Mouse (Mus musculus): Measurements from ENCODE around the gene Slc24a2. TPM values are rescaled to one million over a fixed set of nuclear protein-coding genes. Genes with fewer than 3 reads are reported as not detected.

Slc24a2 gene
- polyA plus RNA-seq, 1 experiment from 2014 or later = 1.0 TPM

GRCm38 (mm10) chr4:87035701-87036100, 194.6 kb downstream of the Slc24a2 start:
- ATAC-seq (ENCODE audit: low FRiP score) = no peak
- Histone ChIP-seq H3K36me3 (replicated peaks) (no peaks in the 10 kb centered on the region), H3K4me1 (no peaks in the 10 kb centered on the region), H3K9me3 (no peaks in the 10 kb centered on the region), H3K4me3 (replicated peaks) (no peak overlapping the region), H3K4me2 (no peak overlapping the region), H3K27me3 (no peaks in the 10 kb centered on the region), H3K27ac (no peak overlapping the region), H3K9ac (no peak overlapping the region)
- 91% methylated on average over 10 of the region's 10 CpGs for WGBS

- Histone ChIP-seq H3K36me3 (replicated peaks) (no peaks in the 10 kb centered on the region), H3K9me3 (no peaks in the 10 kb centered on the region), H3K4me2 (no peak overlapping the region), H3K4me1 (no peaks in the 10 kb centered on the region), H3K27me3 (no peaks in the 10 kb centered on the region), H3K27ac (no peak overlapping the region), H3K4me3 (replicated peaks) (no peak overlapping the region), H3K9ac (no peak overlapping the region)
- no peak for ATAC-seq (ENCODE audit: low FRiP score)
- WGBS = 85% methylated on average over 8 of the region's 8 CpGs
Measured at GRCm38 (mm10) chr4:87032632-87033031, 197.6 kb downstream of the Slc24a2 start.

- no peak overlapping the region for H3K4me3 ChIP-seq (replicated peaks)
- no peak overlapping the region for H3K9ac ChIP-seq
- H3K4me1 ChIP-seq = no peaks in the 10 kb centered on the region
- WGBS = 95% methylated on average over 2 of the region's 2 CpGs
- H3K4me2 ChIP-seq = no peak overlapping the region
- no peaks in the 10 kb centered on the region for H3K27me3 ChIP-seq
- H3K27ac ChIP-seq = no peak overlapping the region
- no peaks in the 10 kb centered on the region for H3K9me3 ChIP-seq
- no peaks in the 10 kb centered on the region for H3K36me3 ChIP-seq (replicated peaks)
- ATAC-seq (ENCODE audit: low FRiP score) = no peak
Measured at GRCm38 (mm10) chr4:87031076-87031475, 199.2 kb downstream of the Slc24a2 start.

GRCm38 (mm10) chr4:87026311-87027151, 203.7 kb downstream of the Slc24a2 start:
- WGBS = 58% methylated on average over 14 of the region's 14 CpGs
- ATAC-seq (ENCODE audit: low FRiP score) = peak; percentile 73; the same call in 1 of the 2 replicates

GRCm38 (mm10) chr4:87024556-87024955, 205.7 kb downstream of the Slc24a2 start:
- Histone ChIP-seq H3K9me3 (no peaks in the 10 kb centered on the region), H3K4me3 (replicated peaks) (no peak overlapping the region), H3K27me3 (no peaks in the 10 kb centered on the region), H3K4me2 (no peak overlapping the region), H3K9ac (no peak overlapping the region), H3K4me1 (peaks cover 2% of the 10 kb centered on the region; the same call in 1 of the 2 replicates), H3K36me3 (replicated peaks) (no peaks in the 10 kb centered on the region), H3K27ac (no peak overlapping the region)
- ATAC-seq (ENCODE audit: low FRiP score) = no peak
- 85% methylated on average over 8 of the region's 8 CpGs for WGBS

More at GRCm38 (mm10) chr4:87026311-87027151, 203.7 kb downstream of the Slc24a2 start:
- no peaks in the 10 kb centered on the region for H3K36me3 ChIP-seq (replicated peaks)
- H3K4me3 ChIP-seq (replicated peaks) = no peak overlapping the region
- H3K9me3 ChIP-seq = no peaks in the 10 kb centered on the region
- no peak overlapping the region for H3K4me2 ChIP-seq
- no peak overlapping the region for H3K9ac ChIP-seq
- no peak overlapping the region for H3K27ac ChIP-seq
- no peaks in the 10 kb centered on the region for H3K27me3 ChIP-seq
- no peaks in the 10 kb centered on the region for H3K4me1 ChIP-seq

- Histone ChIP-seq H3K36me3 (replicated peaks) (no peaks in the 10 kb centered on the region), H3K4me2 (no peak overlapping the region), H3K27me3 (no peaks in the 10 kb centered on the region), H3K9ac (no peak overlapping the region), H3K9me3 (no peaks in the 10 kb centered on the region), H3K27ac (no peak overlapping the region), H3K4me1 (peaks cover 4% of the 10 kb centered on the region; the same call in 1 of the 2 replicates), H3K4me3 (replicated peaks) (no peak overlapping the region)
- 82% methylated on average over 3 of the region's 3 CpGs for WGBS
- no peak for ATAC-seq (ENCODE audit: low FRiP score)
Measured at GRCm38 (mm10) chr4:87021542-87021941, 208.7 kb downstream of the Slc24a2 start.

- H3K4me2 ChIP-seq = no peak overlapping the region
- no peaks in the 10 kb centered on the region for H3K36me3 ChIP-seq (replicated peaks)
- H3K27me3 ChIP-seq = no peaks in the 10 kb centered on the region
- peaks cover 4% of the 10 kb centered on the region; the same call in 1 of the 2 replicates for H3K4me1 ChIP-seq
- 62% methylated on average over 13 of the region's 13 CpGs for WGBS
- ATAC-seq (ENCODE audit: low FRiP score) = no peak
- no peak overlapping the region for H3K27ac ChIP-seq
- H3K9me3 ChIP-seq = no peaks in the 10 kb centered on the region
- no peak overlapping the region for H3K4me3 ChIP-seq (replicated peaks)
- H3K9ac ChIP-seq = no peak overlapping the region
Measured at GRCm38 (mm10) chr4:87019486-87020105, 210.7 kb downstream of the Slc24a2 start.

GRCm38 (mm10) chr4:87018073-87018997, 211.9 kb downstream of the Slc24a2 start:
- Histone ChIP-seq H3K27me3 (no peaks in the 10 kb centered on the region), H3K36me3 (replicated peaks) (no peaks in the 10 kb centered on the region), H3K27ac (no peak overlapping the region), H3K4me2 (no peak overlapping the region), H3K4me1 (peaks cover 4% of the 10 kb centered on the region; the same call in 1 of the 2 replicates), H3K9me3 (no peaks in the 10 kb centered on the region), H3K9ac (no peak overlapping the region), H3K4me3 (replicated peaks) (no peak overlapping the region)
- WGBS = 87% methylated on average over 9 of the region's 9 CpGs
- ATAC-seq (ENCODE audit: low FRiP score) = no peak

- no peaks in the 10 kb centered on the region for H3K27me3 ChIP-seq
- H3K9ac ChIP-seq = no peak overlapping the region
- WGBS = 85% methylated on average over 3 of the region's 3 CpGs
- H3K4me1 ChIP-seq = peaks cover 4% of the 10 kb centered on the region; the same call in 1 of the 2 replicates
- no peak for ATAC-seq (ENCODE audit: low FRiP score)
- H3K4me3 ChIP-seq (replicated peaks) = no peak overlapping the region
- H3K9me3 ChIP-seq = no peaks in the 10 kb centered on the region
- no peak overlapping the region for H3K4me2 ChIP-seq
- no peaks in the 10 kb centered on the region for H3K36me3 ChIP-seq (replicated peaks)
- no peak overlapping the region for H3K27ac ChIP-seq
Measured at GRCm38 (mm10) chr4:87017464-87017863, 212.8 kb downstream of the Slc24a2 start.

- H3K9ac ChIP-seq = no peak overlapping the region
- no peaks in the 10 kb centered on the region for H3K9me3 ChIP-seq
- WGBS = 94% methylated on average over 4 of the region's 4 CpGs
Measured at GRCm38 (mm10) chr4:87015746-87016145, 214.5 kb downstream of the Slc24a2 start.

GRCm38 (mm10) chr4:87013721-87014620, 216.3 kb downstream of the Slc24a2 start:
- no peak overlapping the region for H3K4me2 ChIP-seq
- H3K27me3 ChIP-seq = no peaks in the 10 kb centered on the region
- H3K36me3 ChIP-seq (replicated peaks) = no peaks in the 10 kb centered on the region
- H3K9ac ChIP-seq = no peak overlapping the region
- H3K4me1 ChIP-seq = no peaks in the 10 kb centered on the region; the same call in 1 of the 2 replicates
- H3K27ac ChIP-seq = no peak overlapping the region
- H3K9me3 ChIP-seq = no peaks in the 10 kb centered on the region
- 89% methylated on average over 7 of the region's 7 CpGs for WGBS
- no peak for ATAC-seq (ENCODE audit: low FRiP score)
- no peak overlapping the region for H3K4me3 ChIP-seq (replicated peaks)

More at GRCm38 (mm10) chr4:87015746-87016145, 214.5 kb downstream of the Slc24a2 start:
- Histone ChIP-seq H3K36me3 (replicated peaks) (no peaks in the 10 kb centered on the region), H3K4me2 (no peak overlapping the region), H3K27ac (no peak overlapping the region), H3K4me3 (replicated peaks) (no peak overlapping the region), H3K27me3 (no peaks in the 10 kb centered on the region), H3K4me1 (peaks cover 4% of the 10 kb centered on the region; the same call in 1 of the 2 replicates)
- no peak for ATAC-seq (ENCODE audit: low FRiP score)
